Mouse (Mus musculus) midbrain, embryonic 16.5 days (tissue): ENCODE measurements around the gene Ccdc116. TPM values are rescaled to one million over a fixed set of nuclear protein-coding genes. Genes with fewer than 3 reads are reported as not detected.
A peak's percentile ranks its signal among the peaks of the same experiment; 100 is the strongest.

Source experiments
- ATAC-seq: fragments of 200-750 bp; cut with Nextera tagmentation; 2 replicates; pipeline ENCODE4 v1.8.0; 2017; ENCODE audit warnings: moderate TSS enrichment
- H3K27ac ChIP-seq: fragments of 300-500 bp; sonication (generic); 2 replicates; pipeline ENCODE4 v1.5.1; 2014; ENCODE audit warnings: mild to moderate bottlenecking, low read length, mixed read lengths
- H3K27me3 ChIP-seq: fragments of 300-500 bp; sonication (generic); 2 replicates; pipeline ENCODE4 v1.6.1; 2014; ENCODE audit warnings: low read depth, low read length, mixed read lengths; ENCODE audit not compliant: control insufficient read depth, insufficient read depth
- H3K36me3 ChIP-seq: fragments of 300-500 bp; sonication (generic); 2 replicates; pipeline ENCODE4 v1.6.1; 2014; ENCODE audit warnings: mild to moderate bottlenecking, low read length, moderate library complexity, mixed read lengths; ENCODE audit not compliant: control insufficient read depth, insufficient read depth
- H3K4me1 ChIP-seq: fragments of 300-500 bp; sonication (generic); 2 replicates; pipeline ENCODE4 v1.6.1; 2014; ENCODE audit warnings: mild to moderate bottlenecking, low read length, mixed read lengths; ENCODE audit not compliant: control insufficient read depth, insufficient read depth
- H3K4me2 ChIP-seq: fragments of 300-500 bp; sonication (generic); 2 replicates; pipeline ENCODE4 v1.6.1; 2014; ENCODE audit warnings: mild to moderate bottlenecking, low read length, mixed read lengths
- H3K4me3 ChIP-seq: fragments of 300-500 bp; sonication (generic); 2 replicates; pipeline ENCODE4 v1.5.1; 2014; ENCODE audit warnings: low read depth, mild to moderate bottlenecking, low read length, moderate library complexity, mixed read lengths
- H3K9ac ChIP-seq: fragments of 300-500 bp; sonication (generic); 2 replicates; pipeline ENCODE4 v1.6.1; 2014; ENCODE audit warnings: low read depth, low read length, mixed read lengths
- H3K9me3 ChIP-seq: fragments of 300-500 bp; sonication (generic); replicated peaks from 2 replicates; pipeline ENCODE4 v1.6.1; 2014; ENCODE audit warnings: mild to moderate bottlenecking, low read length, mixed read lengths; ENCODE audit not compliant: control insufficient read depth, poor library complexity, severe bottlenecking
- WGBS: fragments of 180-500 bp; shearing (Covaris S2); extraction: QIAGEN DNeasy Blood & Tissue Kit; methylation state at CpG from one replicate; pipeline ENCODE4 v1.1.7; 2014; 5-methylcytosine and 5-hydroxymethylcytosine counted together
- microRNA counts: library from miRNA; unstranded; fragments of <30 nt; microRNA quantifications from one replicate; lab custom pipeline; 2016
- microRNA-seq: library from miRNA; unstranded; fragments of <30 nt; microRNA quantifications from one replicate; pipeline ENCODE4, GENCODE M21; 2017
- polyA plus RNA-seq: library from polyadenylated mRNA; unstranded; fragments of >200 nt; fragmentation: Nextera tagmentation; extraction: Ambion mirVana; gene quantifications from 2 replicates; pipeline ENCODE4 v1.2.1, GENCODE M21; 2015

Gene Ccdc116
- polyA plus RNA-seq, 1 experiment from 2014 or later = 4.4 TPM

DNA sequence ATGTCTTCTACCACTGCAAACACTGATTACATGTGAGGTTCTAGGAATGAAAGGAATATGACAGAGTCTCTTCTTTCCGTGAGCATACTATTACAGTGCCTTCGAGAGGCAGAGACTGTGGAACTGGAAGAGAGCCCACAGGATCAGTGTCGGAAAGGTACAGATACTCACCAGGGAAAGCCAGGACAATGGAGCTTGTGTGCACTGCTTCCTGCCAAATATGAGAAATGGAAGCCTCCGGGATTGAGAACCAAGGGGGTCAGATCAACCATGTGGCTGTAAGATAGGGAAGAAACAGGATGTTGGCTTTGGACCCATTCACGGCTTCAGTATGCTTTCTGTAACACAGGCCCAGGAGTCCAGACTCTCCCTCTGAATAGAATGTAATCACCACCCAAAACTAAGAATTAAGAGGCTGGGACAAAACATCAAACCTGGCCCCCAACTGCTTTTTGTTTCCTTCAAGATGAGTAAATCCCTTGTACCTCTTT lies 29.7 kb downstream of the Ccdc116 start:
- Histone ChIP-seq H3K4me1 (no peaks in the 10 kb centered on the region), H3K27me3 (no peaks in the 10 kb centered on the region), H3K36me3 (no peaks in the 10 kb centered on the region), H3K4me2 (no peak overlapping the region), H3K27ac (no peak overlapping the region), H3K9ac (no peak overlapping the region), H3K9me3 (no peaks in the 10 kb centered on the region), H3K4me3 (no peak overlapping the region)
- no peak for ATAC-seq
- WGBS = 88% methylated on average over 5 of the region's 5 CpGs

DNA sequence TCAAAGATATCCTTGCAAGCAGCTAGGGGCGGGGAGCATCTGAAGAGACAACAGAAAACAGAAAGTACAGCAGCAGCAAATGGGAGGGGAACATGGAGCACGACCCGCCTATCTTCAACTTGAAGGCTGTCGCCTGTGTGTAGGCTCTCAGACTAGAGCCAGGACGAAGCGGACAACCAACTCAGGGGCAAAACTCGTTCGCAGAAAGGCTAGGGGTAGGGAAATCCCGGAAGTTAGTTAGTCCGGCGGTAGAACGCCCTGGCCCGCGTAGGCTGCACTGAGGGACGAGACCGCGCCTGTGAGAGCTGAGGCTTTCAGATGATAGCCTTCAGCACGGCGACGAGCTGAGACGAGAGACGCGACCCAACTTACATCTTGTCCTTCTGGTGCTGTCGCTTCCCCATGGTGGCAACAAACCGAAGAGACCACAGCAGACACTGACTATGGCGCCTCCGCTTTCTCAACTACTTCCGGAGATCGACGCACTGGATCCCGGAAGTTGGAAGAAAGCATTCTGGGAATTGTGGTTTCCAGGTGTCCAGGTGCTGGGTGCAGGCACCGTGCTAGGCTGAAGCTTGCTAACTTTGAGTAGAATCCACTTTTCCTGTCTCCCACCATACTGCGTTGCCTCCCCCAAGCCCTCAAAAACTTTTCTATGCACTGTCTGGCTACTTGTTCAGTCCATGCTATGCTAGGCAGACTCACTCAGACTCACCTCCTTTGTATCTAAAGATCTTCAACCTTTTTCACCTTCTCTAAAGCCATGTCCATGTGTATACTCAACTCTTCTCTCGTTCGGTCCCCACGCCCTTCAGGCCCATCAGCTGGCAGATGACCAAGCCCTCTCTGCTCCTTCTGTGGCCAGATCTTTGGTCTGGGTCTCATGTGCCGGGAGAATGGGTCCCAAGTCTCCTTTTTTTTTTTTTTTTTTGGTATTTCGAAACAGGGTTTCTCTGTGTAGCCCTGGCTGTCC lies 36.0 kb downstream of the Ccdc116 start, which contains the start of gene Ppil2:
Ppil2 (minus strand) TSS at position 487 of the 973 bp plus-strand sequence.
- H3K27ac ChIP-seq = peak within 1 kb of the TSS; percentile 63
- WGBS = 7% methylated on average over 37 of the region's 38 CpGs
- H3K4me3 ChIP-seq = peak within 1 kb of the TSS; percentile 81
- H3K4me1 ChIP-seq = peaks cover 13% of the 10 kb centered on the region
- H3K36me3 ChIP-seq = peaks cover 8% of the 10 kb centered on the region; the same call in 1 of the 2 replicates
- peak within 1 kb of the TSS; percentile 71 for H3K4me2 ChIP-seq
- no peaks in the 10 kb centered on the region for H3K27me3 ChIP-seq
- peak; percentile 92 for ATAC-seq
- no peaks in the 10 kb centered on the region for H3K9me3 ChIP-seq
- H3K9ac ChIP-seq = peak within 1 kb of the TSS; percentile 77

DNA sequence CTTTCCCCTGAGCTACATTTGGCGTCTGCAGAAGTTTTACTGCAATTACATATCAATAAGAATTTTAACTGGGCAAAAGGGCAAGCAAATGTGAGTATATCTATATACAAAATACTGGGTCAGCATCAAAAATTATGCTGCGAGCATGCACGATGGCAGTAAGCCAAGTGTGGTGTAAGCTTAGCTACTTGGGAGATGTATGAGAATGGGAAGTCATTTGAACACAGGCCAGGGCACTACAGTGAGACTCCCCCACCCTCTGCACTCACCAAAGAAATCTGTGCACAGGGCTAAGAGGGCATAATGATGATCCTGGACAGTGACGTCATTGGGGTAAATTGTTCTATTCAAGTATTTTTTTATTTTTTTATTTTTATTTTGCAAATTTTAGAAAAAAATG lies 42.4 kb downstream of the Ccdc116 start:
- WGBS = 83% methylated on average over 4 of the region's 4 CpGs
- no peak overlapping the region for H3K27ac ChIP-seq
- H3K4me3 ChIP-seq = no peak overlapping the region
- H3K9ac ChIP-seq = no peak overlapping the region
- H3K36me3 ChIP-seq = peaks cover 22% of the 10 kb centered on the region
- peaks cover 4% of the 10 kb centered on the region for H3K4me1 ChIP-seq
- H3K9me3 ChIP-seq = no peaks in the 10 kb centered on the region
- no peak overlapping the region for H3K4me2 ChIP-seq
- no peak for ATAC-seq
- H3K27me3 ChIP-seq = no peaks in the 10 kb centered on the region

DNA sequence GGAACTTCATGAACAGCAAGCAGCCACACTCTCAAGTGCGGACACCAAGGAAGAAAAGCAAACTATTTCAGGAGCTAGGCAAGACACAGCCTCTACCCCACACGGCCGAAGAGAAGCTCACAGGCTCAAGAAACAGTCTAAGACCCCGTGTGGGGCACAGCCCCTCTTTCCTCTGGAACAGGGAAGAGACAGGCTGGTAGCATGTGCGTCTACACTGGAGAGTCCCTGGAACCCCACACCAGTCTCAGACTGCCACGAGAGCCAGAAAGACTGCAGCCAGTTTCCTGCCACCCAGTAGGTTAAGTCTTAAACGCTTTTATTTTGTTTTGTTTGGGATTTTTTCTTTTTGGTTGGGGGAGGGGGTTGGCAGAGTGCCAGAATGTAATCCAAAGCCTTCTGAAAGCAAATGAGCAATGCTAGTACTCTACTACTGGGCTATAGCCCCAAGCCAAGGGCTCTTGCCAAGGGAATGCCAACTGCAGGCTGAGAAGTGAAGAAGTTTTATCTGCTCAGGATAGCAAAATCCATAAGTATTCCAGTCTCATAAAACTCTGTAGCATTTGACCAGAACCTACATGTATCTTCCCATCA lies 44.3 kb downstream of the Ccdc116 start:
- no peak for ATAC-seq
- no peak overlapping the region for H3K4me2 ChIP-seq
- no peak overlapping the region for H3K9ac ChIP-seq
- WGBS = 62% methylated on average over 7 of the region's 7 CpGs
- H3K4me1 ChIP-seq = no peaks in the 10 kb centered on the region; the same call in 1 of the 2 replicates
- peaks cover 29% of the 10 kb centered on the region for H3K36me3 ChIP-seq
- no peak overlapping the region for H3K27ac ChIP-seq
- H3K9me3 ChIP-seq = no peaks in the 10 kb centered on the region
- H3K4me3 ChIP-seq = no peak overlapping the region
- no peaks in the 10 kb centered on the region for H3K27me3 ChIP-seq

DNA sequence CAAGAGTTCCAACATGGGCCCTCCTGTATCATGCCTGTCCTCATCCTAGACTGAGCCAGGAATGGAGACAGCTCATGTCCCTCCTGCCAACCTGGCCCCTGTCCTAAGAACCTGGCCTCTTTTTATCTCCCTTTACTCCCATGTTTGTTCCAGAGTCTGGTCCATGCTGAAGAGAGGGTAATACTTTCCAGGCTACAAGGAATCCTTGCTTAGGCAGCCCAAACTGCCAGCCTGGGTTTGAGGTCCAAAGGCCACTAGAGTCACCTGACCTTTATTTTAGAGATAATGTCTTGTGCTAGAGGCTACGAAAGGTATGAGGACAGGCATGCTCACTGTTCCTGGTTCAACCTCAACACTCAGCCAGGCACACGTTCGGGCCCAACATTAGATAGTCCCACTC lies 50.1 kb downstream of the Ccdc116 start:
- H3K9me3 ChIP-seq = no peaks in the 10 kb centered on the region
- WGBS = 94% methylated on average over 3 of the region's 3 CpGs
- H3K9ac ChIP-seq = no peak overlapping the region
- peaks cover 40% of the 10 kb centered on the region for H3K36me3 ChIP-seq
- no peak overlapping the region for H3K4me2 ChIP-seq
- H3K27ac ChIP-seq = no peak overlapping the region
- no peak overlapping the region for H3K4me3 ChIP-seq
- H3K27me3 ChIP-seq = no peaks in the 10 kb centered on the region
- ATAC-seq = no peak
- H3K4me1 ChIP-seq = no peaks in the 10 kb centered on the region

MicroRNAs within 50 kb of the gene (microRNA counts, 519-probe panel; counts per million panel counts)
- microRNA mmu-miR-130b (lab: Ali Mortazavi, UCI) (3,081 counts per million, percentile 89 among the panel's probes with 10 or more counts), microRNA mmu-miR-301b (lab: Ali Mortazavi, UCI) (2,499 counts per million, percentile 75 among the panel's probes with 10 or more counts)

Small RNA genes lying within 50 kb of the gene (microRNA-seq; reads per million reads assigned to microRNA genes)
- gene Mir130b (6,244 reads per million, percentile 93 among the genes with 10 or more reads in this experiment), gene Mir301b (173 reads per million, percentile 59 among the genes with 10 or more reads in this experiment)

Other genes with a start within 250 kb of the Ccdc116 start
- gene Mapk1, start 163.8 kb downstream of the Ccdc116 start, polyA plus RNA-seq = 182 and 189 TPM in 2 replicates
- 150 and 160 TPM in 2 replicates for gene Ypel1, start 77.5 kb downstream of the Ccdc116 start, polyA plus RNA-seq
- 147 and 153 TPM in 2 replicates for gene Ppil2, start 36.0 kb downstream of the Ccdc116 start, polyA plus RNA-seq
- gene 2610318N02Rik, start 22.1 kb downstream of the Ccdc116 start, polyA plus RNA-seq = 10.0 and 14.9 TPM in 2 replicates
- 26.3 and 26.6 TPM in 2 replicates for gene Sdf2l1, start 14.8 kb downstream of the Ccdc116 start, polyA plus RNA-seq
- 42.0 and 51.3 TPM in 2 replicates for gene Ydjc, start 2.6 kb downstream of the Ccdc116 start, polyA plus RNA-seq
- 264 and 291 TPM in 2 replicates for gene Ube2l3, start 55.4 kb upstream of the Ccdc116 start, polyA plus RNA-seq
- gene Rimbp3, start 61.4 kb upstream of the Ccdc116 start, polyA plus RNA-seq = 2.3 and 2.7 TPM in 2 replicates
- gene Hic2, start 86.3 kb upstream of the Ccdc116 start, polyA plus RNA-seq = 7.6 and 9.5 TPM in 2 replicates
- 77.9 and 94.8 TPM in 2 replicates for gene Tmem191c, start 128.8 kb upstream of the Ccdc116 start, polyA plus RNA-seq
- 2.8 and 3.7 TPM in 2 replicates for gene Serpind1, start 184.1 kb upstream of the Ccdc116 start, polyA plus RNA-seq